Mouse (Mus musculus): ENCODE data around the gene Coa3. TPM values are rescaled to one million over a fixed set of nuclear protein-coding genes. Genes with fewer than 3 reads are reported as not detected.

The Coa3 gene
- polyA plus RNA-seq, 1 experiment from 2014 or later = 46.1 TPM

DNA sequence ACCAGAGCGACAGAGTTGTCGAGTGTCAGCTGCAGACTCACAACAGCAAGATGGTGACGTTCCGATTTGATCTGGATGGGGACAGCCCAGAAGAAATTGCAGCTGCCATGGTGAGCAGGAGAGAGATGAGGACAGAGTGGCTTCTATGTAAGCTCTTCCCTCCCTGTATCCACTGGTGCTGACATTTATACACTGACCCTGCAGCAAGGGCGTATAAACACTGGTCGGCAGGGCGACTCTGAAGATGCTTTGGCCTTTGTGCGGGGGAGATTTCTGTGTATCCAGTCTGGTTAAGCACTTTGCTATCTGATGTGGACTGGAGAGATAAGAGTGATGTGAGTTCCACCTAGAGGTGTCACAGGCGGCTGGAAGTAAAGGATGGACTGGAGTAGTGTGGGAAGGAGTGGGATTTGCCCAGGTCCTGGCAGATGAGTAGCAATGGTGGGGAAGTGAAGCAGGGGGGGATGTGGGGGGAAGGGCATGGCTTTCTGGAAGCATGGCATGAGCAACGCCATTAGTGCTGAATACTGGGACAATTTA lies 9.3 kb downstream of the Coa3 start:
- no peak overlapping the region for H3K27ac ChIP-seq
- H3K4me3 ChIP-seq (ENCODE audit: inconsistent target) = no peak overlapping the region
- H3K79me2 ChIP-seq (ENCODE audit: inconsistent target) = no peaks in the 10 kb centered on the region
- H3K36me3 ChIP-seq (ENCODE audit: inconsistent target) = no peaks in the 10 kb centered on the region
- 51% methylated on average over 10 of the region's 10 CpGs for WGBS (ENCODE audit: missing documents)

DNA sequence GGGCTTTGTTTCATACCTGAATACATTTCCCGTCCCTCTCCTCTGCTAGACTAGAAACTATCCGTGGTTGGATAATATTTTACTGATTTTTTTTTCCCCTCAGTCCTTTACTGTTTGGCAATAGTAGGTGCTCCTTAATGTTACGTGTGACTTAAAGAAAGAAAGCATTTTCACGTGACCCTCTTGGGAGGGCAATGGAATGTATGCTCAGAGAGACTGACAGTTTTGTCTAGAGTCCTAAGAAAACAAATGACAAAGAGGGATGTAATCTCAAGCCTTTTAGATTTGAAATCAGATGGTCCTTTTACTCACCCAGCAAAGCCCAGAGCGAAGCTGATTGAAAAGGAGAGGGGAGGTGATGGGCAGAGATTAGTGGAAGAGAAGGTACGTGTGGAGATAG lies 13.0 kb downstream of the Coa3 start:
- no peaks in the 10 kb centered on the region for H3K79me2 ChIP-seq (ENCODE audit: inconsistent target)
- H3K27ac ChIP-seq = no peak overlapping the region
- WGBS (ENCODE audit: missing documents) = 58% methylated on average over 6 of the region's 6 CpGs
- H3K4me3 ChIP-seq (ENCODE audit: inconsistent target) = no peak overlapping the region
- no peaks in the 10 kb centered on the region for H3K36me3 ChIP-seq (ENCODE audit: inconsistent target)

- 13% methylated on average over 31 of the region's 31 CpGs for WGBS (ENCODE audit: missing documents)
- H3K79me2 ChIP-seq (ENCODE audit: inconsistent target) = no peaks in the 10 kb centered on the region
- H3K36me3 ChIP-seq (ENCODE audit: inconsistent target) = no peaks in the 10 kb centered on the region
- H3K4me3 ChIP-seq (ENCODE audit: inconsistent target) = no peak overlapping the region
- no peak overlapping the region for H3K27ac ChIP-seq
These were observed 13.9 kb downstream of the Coa3 start for GRCm38 (mm10) chr11:101264954-101265471.

- no peaks in the 10 kb centered on the region for H3K79me2 ChIP-seq (ENCODE audit: inconsistent target)
- H3K27ac ChIP-seq = no peak overlapping the region
- H3K36me3 ChIP-seq (ENCODE audit: inconsistent target) = peaks cover 4% of the 10 kb centered on the region; the same call in 1 of the 2 replicates
- 54% methylated on average over 3 of the region's 3 CpGs for WGBS (ENCODE audit: missing documents)
- H3K4me3 ChIP-seq (ENCODE audit: inconsistent target) = no peak overlapping the region
These were observed 15.0 kb downstream of the Coa3 start for GRCm38 (mm10) chr11:101263989-101264280.

- no peak overlapping the region for H3K4me3 ChIP-seq (ENCODE audit: inconsistent target)
- 19% methylated on average over 32 of the region's 32 CpGs for WGBS (ENCODE audit: missing documents)
These were observed 15.6 kb downstream of the Coa3 start for GRCm38 (mm10) chr11:101263138-101263988.

GRCm38 (mm10) chr11:101262272-101262967 lies 16.5 kb downstream of the Coa3 start:
- Histone ChIP-seq H3K4me3 (ENCODE audit: inconsistent target) (no peak overlapping the region), H3K79me2 (ENCODE audit: inconsistent target) (no peaks in the 10 kb centered on the region), H3K27ac (no peak overlapping the region), H3K36me3 (ENCODE audit: inconsistent target) (peaks cover 17% of the 10 kb centered on the region; the same call in 1 of the 2 replicates)
- 12% methylated on average over 22 of the region's 24 CpGs for WGBS (ENCODE audit: missing documents)

More at GRCm38 (mm10) chr11:101263138-101263988, 15.6 kb downstream of the Coa3 start:
- peaks cover 9% of the 10 kb centered on the region; the same call in 1 of the 2 replicates for H3K36me3 ChIP-seq (ENCODE audit: inconsistent target)
- no peak overlapping the region for H3K27ac ChIP-seq
- no peaks in the 10 kb centered on the region for H3K79me2 ChIP-seq (ENCODE audit: inconsistent target)

GRCm38 (mm10) chr11:101260826-101261380 lies 18.0 kb downstream of the Coa3 start:
- Histone ChIP-seq H3K27ac (no peak overlapping the region), H3K36me3 (ENCODE audit: inconsistent target) (peaks cover 25% of the 10 kb centered on the region; the same call in 1 of the 2 replicates), H3K4me3 (ENCODE audit: inconsistent target) (no peak overlapping the region), H3K79me2 (ENCODE audit: inconsistent target) (no peaks in the 10 kb centered on the region)
- 4% methylated on average over 29 of the region's 30 CpGs for WGBS (ENCODE audit: missing documents)

DNA sequence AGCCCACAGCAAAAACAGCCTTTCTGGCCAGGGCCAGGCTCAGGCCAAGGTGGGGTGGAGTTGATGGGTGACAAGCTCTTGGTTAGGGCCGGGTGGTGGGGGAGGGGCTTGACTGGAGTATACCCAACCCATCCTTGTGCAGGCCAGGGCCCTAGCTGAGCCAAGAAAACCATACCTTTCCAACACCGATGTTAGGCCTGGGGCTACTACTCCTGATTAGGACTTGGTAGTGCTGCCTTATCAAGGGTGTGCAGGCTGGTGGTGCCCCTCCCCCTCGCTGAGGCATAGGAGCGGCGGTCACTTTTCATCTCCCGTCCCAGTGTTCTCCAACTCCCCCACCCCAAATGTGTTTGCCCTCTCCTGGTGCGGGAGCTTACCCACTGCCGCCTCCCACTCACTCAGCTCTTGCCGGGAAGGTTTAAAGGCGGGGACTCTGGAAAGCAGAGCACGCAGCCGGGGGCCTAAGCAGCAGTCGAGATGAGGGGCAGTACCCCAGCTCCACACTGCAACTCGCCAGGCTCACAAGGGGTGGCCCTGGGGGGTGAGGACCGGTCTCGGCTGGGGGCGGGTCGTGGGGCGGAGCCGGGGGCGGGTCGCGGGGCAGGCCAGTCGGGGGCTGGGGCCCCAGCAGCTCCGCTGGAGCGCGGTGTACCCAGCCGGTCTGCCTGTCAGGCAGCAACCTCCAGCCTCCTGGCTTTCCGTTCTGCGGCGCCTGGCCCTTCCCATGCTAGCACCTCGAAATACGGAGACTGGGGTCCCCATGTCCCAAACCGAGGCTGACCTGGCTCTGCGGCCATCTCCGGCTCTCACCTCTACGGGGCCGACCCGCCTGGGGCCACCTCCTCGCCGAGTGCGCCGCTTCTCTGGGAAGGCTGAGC lies 18.7 kb downstream of the Coa3 start, which contains the start of gene Wnk4:
Wnk4 (plus strand) TSS at position 620 of the 878 bp plus-strand sequence.
- Histone ChIP-seq H3K27ac (no peak within 1 kb of the TSS), H3K36me3 (ENCODE audit: inconsistent target) (peaks cover 26% of the 10 kb centered on the region; the same call in 1 of the 2 replicates), H3K4me3 (ENCODE audit: inconsistent target) (no peak within 1 kb of the TSS), H3K79me2 (ENCODE audit: inconsistent target) (no peaks in the 10 kb centered on the region)
- 3% methylated on average over 43 of the region's 43 CpGs for WGBS (ENCODE audit: missing documents)

DNA sequence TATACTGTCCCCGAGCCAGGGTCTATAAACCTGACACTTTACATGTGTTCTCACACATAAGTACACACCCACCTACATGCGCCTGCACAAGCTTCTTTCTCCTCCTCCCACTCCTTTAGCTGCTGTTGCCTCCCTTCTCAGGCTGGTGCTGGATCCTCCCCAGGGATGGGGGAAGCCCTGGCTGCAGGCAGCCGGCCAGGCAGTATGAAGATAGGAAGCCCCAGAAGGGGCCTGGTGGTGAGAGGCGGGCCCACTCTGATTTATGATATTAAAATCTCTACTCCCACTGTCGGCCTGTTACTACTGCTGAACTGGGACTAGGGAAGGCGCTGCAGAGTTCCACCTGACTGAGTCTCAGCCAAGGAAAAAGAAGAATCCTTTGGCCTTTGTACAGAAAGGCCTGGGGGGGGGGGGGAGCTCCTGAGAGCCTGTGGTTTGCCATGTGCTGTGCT lies 19.6 kb downstream of the Coa3 start:
- WGBS (ENCODE audit: missing documents) = 81% methylated on average over 6 of the region's 6 CpGs
- no peaks in the 10 kb centered on the region for H3K79me2 ChIP-seq (ENCODE audit: inconsistent target)
- no peak overlapping the region for H3K4me3 ChIP-seq (ENCODE audit: inconsistent target)
- no peak overlapping the region for H3K27ac ChIP-seq
- H3K36me3 ChIP-seq (ENCODE audit: inconsistent target) = peaks cover 26% of the 10 kb centered on the region; the same call in 1 of the 2 replicates

- WGBS (ENCODE audit: missing documents) = 96% methylated on average over 13 of the region's 13 CpGs
- Histone ChIP-seq H3K36me3 (ENCODE audit: inconsistent target) (peaks cover 26% of the 10 kb centered on the region; the same call in 1 of the 2 replicates), H3K79me2 (ENCODE audit: inconsistent target) (no peaks in the 10 kb centered on the region; the same call in 1 of the 2 replicates), H3K4me3 (ENCODE audit: inconsistent target) (no peak overlapping the region), H3K27ac (no peak overlapping the region)
These were observed 22.8 kb downstream of the Coa3 start for GRCm38 (mm10) chr11:101255826-101256775.

- 1% methylated on average over 40 of the region's 40 CpGs for WGBS (ENCODE audit: missing documents)
- Histone ChIP-seq H3K79me2 (ENCODE audit: inconsistent target) (no peaks in the 10 kb centered on the region; the same call in 1 of the 2 replicates), H3K4me3 (ENCODE audit: inconsistent target) (peak within 1 kb of the TSS; percentile 89), H3K27ac (peak within 1 kb of the TSS; percentile 62), H3K36me3 (ENCODE audit: inconsistent target) (peaks cover 22% of the 10 kb centered on the region; the same call in 1 of the 2 replicates)
These were observed 25.1 kb downstream of the Coa3 start, which contains the start of gene Vps25 for GRCm38 (mm10) chr11:101253613-101254389. TSS of gene Vps25 (plus strand) at chr11:101253707.

- peaks cover 13% of the 10 kb centered on the region; the same call in 1 of the 2 replicates for H3K36me3 ChIP-seq (ENCODE audit: inconsistent target)
- peak overlapping the region; percentile 89 for H3K4me3 ChIP-seq (ENCODE audit: inconsistent target)
- WGBS (ENCODE audit: missing documents) = 7% methylated on average over 7 of the region's 7 CpGs
- H3K27ac ChIP-seq = peak overlapping the region; percentile 62
- no peaks in the 10 kb centered on the region; the same call in 1 of the 2 replicates for H3K79me2 ChIP-seq (ENCODE audit: inconsistent target)
These were observed 26.0 kb downstream of the Coa3 start for GRCm38 (mm10) chr11:101252941-101253340.

All from macrophage (primary cell).